Mouse (Mus musculus) embryonic facial prominence, embryonic 14.5 days (tissue): ENCODE data around the gene 1110051M20Rik. TPM values are rescaled to one million over a fixed set of nuclear protein-coding genes. Genes with fewer than 3 reads are reported as not detected.

Source experiments
- ATAC-seq: fragments of 200-750 bp; cut with Nextera tagmentation; 2 replicates; pipeline ENCODE4 v1.8.0; 2017; ENCODE audit warnings: low read depth, moderate number of reproducible peaks, moderate TSS enrichment
- DNase-seq: peaks from one replicate; pipeline ENCODE4 v3.0.0-alpha.2; 2015; ENCODE audit warnings: low spot score
- H3K27ac ChIP-seq: fragments of 300-500 bp; sonication (generic); replicated peaks from 2 replicates; pipeline ENCODE4 v1.5.1; 2014; ENCODE audit warnings: low read depth, mild to moderate bottlenecking, low read length, moderate library complexity
- H3K27me3 ChIP-seq: fragments of 300-500 bp; sonication (generic); replicated peaks from 2 replicates; pipeline ENCODE4 v1.6.1; 2014; ENCODE audit warnings: low read length; ENCODE audit not compliant: control insufficient read depth, insufficient read depth
- H3K36me3 ChIP-seq: fragments of 300-500 bp; sonication (generic); 2 replicates; pipeline ENCODE4 v1.6.1; 2014; ENCODE audit warnings: low read length, mixed read lengths; ENCODE audit not compliant: control insufficient read depth, insufficient read depth
- H3K4me1 ChIP-seq: fragments of 300-500 bp; sonication (generic); 2 replicates; pipeline ENCODE4 v1.6.1; 2014; ENCODE audit warnings: antibody characterized with exemption, low read length; ENCODE audit not compliant: control insufficient read depth, insufficient read depth
- H3K4me2 ChIP-seq: fragments of 300-500 bp; sonication (generic); 2 replicates; pipeline ENCODE4 v1.6.1; 2014; ENCODE audit warnings: low read depth, mild to moderate bottlenecking, low read length, moderate library complexity, mixed read lengths
- H3K4me3 ChIP-seq: fragments of 300-500 bp; sonication (generic); 2 replicates; pipeline ENCODE4 v1.5.1; 2014; ENCODE audit warnings: low read depth, mild to moderate bottlenecking, low read length
- H3K9ac ChIP-seq: fragments of 300-500 bp; sonication (generic); 2 replicates; pipeline ENCODE4 v1.6.1; 2014; ENCODE audit warnings: low read depth, mild to moderate bottlenecking, low read length, moderate library complexity, mixed read lengths
- H3K9me3 ChIP-seq: fragments of 300-500 bp; sonication (generic); 2 replicates; pipeline ENCODE4 v1.6.1; 2016; ENCODE audit warnings: low read length; ENCODE audit not compliant: control insufficient read depth
- WGBS: fragments of 180-500 bp; shearing (Covaris S2); extraction: QIAGEN DNeasy Blood & Tissue Kit; methylation state at CpG from one replicate; pipeline ENCODE4 v1.1.7; 2014; 5-methylcytosine and 5-hydroxymethylcytosine counted together
- polyA plus RNA-seq: library from polyadenylated mRNA; unstranded; fragments of >200 nt; fragmentation: Nextera tagmentation; extraction: Ambion mirVana; gene quantifications from 2 replicates; pipeline ENCODE4 v1.2.1, GENCODE M21; 2014

Gene 1110051M20Rik
- polyA plus RNA-seq, 1 experiment from 2014 or later, result 56.0 TPM

DNA sequence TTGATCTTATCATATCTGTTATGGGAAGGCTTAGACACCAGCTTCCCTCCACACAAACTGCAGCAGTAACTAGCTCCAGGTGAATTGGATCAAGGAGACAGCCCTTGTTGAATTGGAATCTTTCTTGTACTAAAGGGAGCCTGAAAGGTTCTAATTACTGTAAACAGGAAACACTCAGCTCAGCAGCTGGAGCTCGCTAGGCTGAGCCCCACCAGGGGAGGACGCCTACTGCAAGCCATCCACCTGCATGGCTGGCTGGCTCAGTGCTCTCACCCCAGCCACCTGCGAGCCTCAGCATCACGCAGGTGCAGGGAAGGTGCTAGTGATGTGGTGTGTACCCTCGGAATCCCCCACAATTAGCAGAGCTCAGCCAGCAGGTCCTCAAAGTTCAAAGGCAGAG lies 135.8 kb downstream of the 1110051M20Rik start:
- Histone ChIP-seq H3K9ac (no peak overlapping the region), H3K27me3 (no peaks in the 10 kb centered on the region), H3K36me3 (0 out of 2 replicates have a peak, but pooled peaks cover 5% of the 10 kb centered on the region), H3K4me2 (no peak overlapping the region), H3K9me3 (no peaks in the 10 kb centered on the region), H3K27ac (no peak overlapping the region), H3K4me3 (no peak overlapping the region), H3K4me1 (no peaks in the 10 kb centered on the region)
- 18% methylated on average over 5 of the region's 5 CpGs for WGBS
- DNase-seq (peak; percentile 69), ATAC-seq (peak; percentile 81)

DNA sequence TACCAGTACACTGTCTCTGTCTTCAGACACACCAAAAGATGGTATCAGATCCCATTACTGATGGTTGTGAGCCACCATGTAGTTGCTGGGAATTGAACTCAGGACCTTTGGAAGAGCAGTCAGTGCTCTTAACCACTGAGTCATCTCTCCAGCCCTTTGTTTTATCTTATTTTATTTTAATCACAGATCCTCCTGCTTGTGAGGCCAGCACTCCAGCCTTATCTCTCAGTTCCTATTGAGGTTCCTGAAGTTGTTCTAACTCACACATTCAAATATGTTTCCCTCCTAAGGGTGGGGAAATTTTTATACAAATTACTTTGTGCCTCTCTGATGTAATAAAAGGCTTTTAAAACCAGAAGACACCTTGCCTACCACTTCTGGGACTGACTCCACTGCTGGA lies 137.9 kb downstream of the 1110051M20Rik start:
- Histone ChIP-seq H3K4me1 (no peaks in the 10 kb centered on the region), H3K27me3 (no peaks in the 10 kb centered on the region), H3K9ac (no peak overlapping the region), H3K4me3 (no peak overlapping the region), H3K36me3 (0 out of 2 replicates have a peak, but pooled peaks cover 5% of the 10 kb centered on the region), H3K27ac (no peak overlapping the region), H3K4me2 (no peak overlapping the region), H3K9me3 (no peaks in the 10 kb centered on the region)
- ATAC-seq, result no peak
- no peak for DNase-seq

DNA sequence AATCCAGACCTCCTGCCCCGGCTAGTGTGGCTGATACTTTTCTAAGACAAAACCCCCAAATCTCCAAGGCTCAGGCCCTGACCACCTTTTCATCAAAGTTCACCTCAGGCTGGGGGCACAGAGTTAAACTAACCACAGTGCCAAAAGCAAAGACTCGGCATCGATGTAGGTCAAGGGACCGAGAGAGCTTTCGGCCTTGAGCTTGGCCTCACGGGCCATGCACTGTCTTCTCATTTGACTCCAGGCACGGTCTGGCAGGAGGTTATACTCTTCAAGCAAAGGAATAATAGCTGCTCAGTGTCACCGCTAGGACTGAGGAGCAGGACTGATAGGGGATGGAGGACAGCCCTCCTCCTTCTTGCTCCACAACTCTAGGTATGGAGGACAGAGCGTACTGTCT lies 138.6 kb downstream of the 1110051M20Rik start:
- ATAC-seq (no peak), DNase-seq (no peak)
- Histone ChIP-seq H3K9me3 (no peaks in the 10 kb centered on the region), H3K27ac (no peak overlapping the region), H3K4me2 (no peak overlapping the region), H3K27me3 (no peaks in the 10 kb centered on the region), H3K36me3 (0 out of 2 replicates have a peak, but pooled peaks cover 5% of the 10 kb centered on the region), H3K9ac (no peak overlapping the region), H3K4me3 (no peak overlapping the region), H3K4me1 (no peaks in the 10 kb centered on the region)
- 84% methylated on average over 9 of the region's 9 CpGs for WGBS

DNA sequence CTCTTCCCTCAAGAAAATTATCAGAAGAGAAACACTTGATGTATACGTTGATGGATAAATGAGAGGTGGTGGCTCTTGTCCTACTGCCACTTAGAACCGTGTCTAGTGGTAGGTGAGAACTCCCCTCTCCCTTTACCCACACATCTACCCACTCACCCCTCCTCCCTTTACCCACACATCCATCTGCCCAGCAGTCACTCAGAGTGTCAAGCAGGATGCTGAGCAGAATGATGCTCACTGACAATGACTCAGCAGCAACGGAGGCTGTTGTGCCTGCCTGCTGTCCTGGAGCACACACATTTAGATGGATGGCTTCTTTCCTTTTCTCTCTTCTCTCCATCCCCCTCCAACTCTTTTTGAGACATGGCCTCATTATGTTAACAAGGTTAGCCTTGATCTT lies 141.7 kb downstream of the 1110051M20Rik start:
- WGBS, result 79% methylated on average over 3 of the region's 3 CpGs
- Histone ChIP-seq H3K4me1 (peaks cover 3% of the 10 kb centered on the region; the same call in 1 of the 2 replicates), H3K9me3 (no peaks in the 10 kb centered on the region), H3K4me2 (no peak overlapping the region), H3K27ac (no peak overlapping the region), H3K4me3 (no peak overlapping the region), H3K9ac (no peak overlapping the region), H3K36me3 (0 out of 2 replicates have a peak, but pooled peaks cover 5% of the 10 kb centered on the region), H3K27me3 (no peaks in the 10 kb centered on the region)
- DNase-seq (no peak), ATAC-seq (no peak)

DNA sequence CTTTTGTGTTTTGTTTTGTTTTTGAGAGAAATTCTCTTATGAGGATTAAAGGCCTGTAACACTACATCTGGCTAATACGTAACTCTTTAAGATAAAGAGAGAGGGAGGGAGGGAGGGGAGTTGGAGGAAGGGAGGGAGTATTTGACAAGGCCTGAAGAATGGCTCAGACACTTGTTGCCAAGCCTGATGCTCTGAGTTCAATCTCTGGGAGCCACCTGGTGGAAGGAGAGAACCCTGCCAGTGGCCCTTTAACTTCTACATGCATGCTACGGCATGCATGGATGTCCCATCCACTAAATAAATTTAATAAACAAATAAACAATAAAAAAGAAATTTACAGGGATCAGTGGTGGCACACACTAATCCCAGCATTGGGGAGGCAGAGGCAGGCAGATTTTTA lies 142.7 kb downstream of the 1110051M20Rik start:
- Histone ChIP-seq H3K9me3 (no peaks in the 10 kb centered on the region), H3K27ac (no peak overlapping the region), H3K4me3 (no peak overlapping the region), H3K4me1 (peaks cover 3% of the 10 kb centered on the region; the same call in 1 of the 2 replicates), H3K36me3 (0 out of 2 replicates have a peak, but pooled peaks cover 5% of the 10 kb centered on the region), H3K4me2 (no peak overlapping the region), H3K9ac (no peak overlapping the region), H3K27me3 (no peaks in the 10 kb centered on the region)
- ATAC-seq (no peak), DNase-seq (no peak)
- 79% methylated on average over 2 of the region's 2 CpGs for WGBS

DNA sequence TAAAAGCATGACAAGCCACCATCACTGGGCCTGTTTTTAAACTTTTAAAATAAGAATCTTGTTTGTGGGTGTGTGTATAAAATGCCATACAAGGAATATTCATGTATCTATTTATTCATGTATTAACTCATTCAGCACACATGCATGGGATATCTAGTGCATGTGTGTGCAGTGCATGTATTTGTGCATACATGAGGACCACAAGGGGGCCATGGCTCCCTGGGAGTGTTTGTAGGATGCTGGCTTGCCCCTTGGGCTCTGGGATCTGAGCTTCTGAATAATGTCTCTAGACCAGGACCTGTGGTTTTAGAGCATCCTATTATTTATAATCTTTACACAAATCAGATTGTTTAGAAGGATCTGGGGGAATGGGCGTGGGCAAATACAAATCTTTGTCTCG lies 143.7 kb downstream of the 1110051M20Rik start:
- ATAC-seq, result no peak

DNA sequence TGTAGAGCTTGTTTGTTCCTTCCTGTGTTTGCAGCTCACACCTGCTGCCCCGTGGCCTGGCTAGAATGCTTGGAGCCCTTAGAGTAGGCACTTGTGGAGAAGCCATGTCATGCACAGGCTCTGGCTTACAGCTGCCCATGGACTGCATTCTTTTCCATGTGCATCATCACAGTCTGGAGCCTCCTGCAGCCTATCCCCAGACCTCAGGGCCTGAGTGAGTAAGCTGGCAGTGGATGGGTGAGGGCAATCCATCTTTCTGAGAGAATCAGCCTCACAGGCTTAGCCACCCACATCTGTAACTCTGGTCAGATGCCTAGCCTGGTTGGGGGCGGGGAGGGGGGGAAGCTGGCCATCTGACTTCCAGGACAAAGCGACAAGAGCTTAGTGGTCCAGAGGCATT lies 145.3 kb downstream of the 1110051M20Rik start:
- no peak overlapping the region for H3K4me3 ChIP-seq
- peak; percentile 60 for DNase-seq

More for the DNA sequence above, 143.7 kb downstream of the 1110051M20Rik start:
- no peak overlapping the region for H3K27ac ChIP-seq
- no peaks in the 10 kb centered on the region for H3K9me3 ChIP-seq
- H3K27me3 ChIP-seq, result no peaks in the 10 kb centered on the region
- H3K9ac ChIP-seq, result no peak overlapping the region
- no peak for DNase-seq
- H3K4me3 ChIP-seq, result no peak overlapping the region
- 85% methylated on average over 2 of the region's 2 CpGs for WGBS
- H3K4me1 ChIP-seq, result peaks cover 3% of the 10 kb centered on the region; the same call in 1 of the 2 replicates
- no peak overlapping the region for H3K4me2 ChIP-seq
- 0 out of 2 replicates have a peak, but pooled peaks cover 5% of the 10 kb centered on the region for H3K36me3 ChIP-seq

DNA sequence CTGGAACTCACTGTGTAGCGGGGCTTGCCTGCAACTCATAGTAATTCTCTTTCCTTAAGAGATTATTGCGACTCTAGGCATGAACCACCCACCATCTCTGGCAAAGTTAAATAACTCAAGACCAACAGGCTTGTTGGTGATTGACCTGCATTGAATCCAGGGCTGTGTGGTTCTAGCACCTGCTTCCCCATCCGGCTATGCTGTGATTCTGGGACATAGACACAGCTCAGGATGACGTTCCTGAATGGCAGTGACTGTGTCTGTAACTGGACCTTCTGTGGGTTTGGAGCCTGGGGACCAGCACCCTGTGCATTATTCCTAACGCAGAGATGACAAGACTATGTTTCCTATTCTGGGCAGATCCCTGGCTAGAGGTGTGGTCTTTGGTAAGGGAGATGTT lies 148.6 kb downstream of the 1110051M20Rik start:
- Histone ChIP-seq H3K27ac (no peak overlapping the region), H3K4me3 (no peak overlapping the region), H3K4me2 (no peak overlapping the region), H3K9ac (no peak overlapping the region), H3K27me3 (no peaks in the 10 kb centered on the region), H3K4me1 (peaks cover 14% of the 10 kb centered on the region), H3K9me3 (no peaks in the 10 kb centered on the region), H3K36me3 (no peaks in the 10 kb centered on the region)
- DNase-seq (no peak), ATAC-seq (no peak)
- 80% methylated on average over 5 of the region's 5 CpGs for WGBS

More for the DNA sequence above, 145.3 kb downstream of the 1110051M20Rik start:
- ATAC-seq, result peak; percentile 90
- H3K36me3 ChIP-seq, result 0 out of 2 replicates have a peak, but pooled peaks cover under 1% of the 10 kb centered on the region
- H3K9ac ChIP-seq, result no peak overlapping the region
- WGBS, result 63% methylated on average over 3 of the region's 3 CpGs
- no peaks in the 10 kb centered on the region for H3K9me3 ChIP-seq
- no peak overlapping the region for H3K4me2 ChIP-seq
- peaks cover 3% of the 10 kb centered on the region; the same call in 1 of the 2 replicates for H3K4me1 ChIP-seq
- H3K27ac ChIP-seq, result 0 out of 2 replicates have a peak overlapping the region, but pooled peaks have one; percentile 52
- H3K27me3 ChIP-seq, result no peaks in the 10 kb centered on the region

DNA sequence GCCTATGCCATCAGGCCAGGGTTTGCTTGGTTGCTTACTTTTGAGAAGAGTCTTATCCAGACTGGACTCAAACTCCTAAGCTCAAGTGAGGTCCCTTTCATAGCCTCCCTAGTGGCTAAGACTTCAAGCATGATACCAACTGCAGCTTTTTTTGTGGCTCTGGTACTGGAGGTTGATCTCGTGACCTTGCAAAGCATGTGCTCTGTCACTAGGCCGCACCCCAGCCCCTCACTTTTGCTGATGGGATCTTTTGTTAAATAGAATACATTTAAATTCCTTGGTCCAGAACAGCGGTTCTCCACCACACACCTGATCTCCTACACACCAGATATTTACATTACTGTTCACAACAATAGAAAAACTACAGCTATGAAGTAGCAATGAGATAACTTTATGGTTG lies 150.3 kb downstream of the 1110051M20Rik start:
- peaks cover 15% of the 10 kb centered on the region for H3K4me1 ChIP-seq
- 89% methylated on average over 3 of the region's 3 CpGs for WGBS
- no peak overlapping the region for H3K4me3 ChIP-seq
- no peaks in the 10 kb centered on the region for H3K27me3 ChIP-seq
- no peak for DNase-seq
- no peaks in the 10 kb centered on the region for H3K36me3 ChIP-seq
- no peaks in the 10 kb centered on the region for H3K9me3 ChIP-seq
- H3K27ac ChIP-seq, result no peak overlapping the region
- H3K9ac ChIP-seq, result no peak overlapping the region
- ATAC-seq, result no peak
- no peak overlapping the region for H3K4me2 ChIP-seq
